Mouse (Mus musculus) 3T3-L1 (cell line): ENCODE data around the gene Xylt2.
"Not testable (repeated sequence)": the region's sequence is repeated elsewhere in the genome, so short reads cannot be mapped to it uniquely, and the experiment has no call there.

ENCODE experiments used
- DNase-seq: peaks from one replicate; pipeline ENCODE4 v3.0.0-alpha.2; 2015; ENCODE audit warnings: low read depth, low spot score

Gene Xylt2

DNA sequence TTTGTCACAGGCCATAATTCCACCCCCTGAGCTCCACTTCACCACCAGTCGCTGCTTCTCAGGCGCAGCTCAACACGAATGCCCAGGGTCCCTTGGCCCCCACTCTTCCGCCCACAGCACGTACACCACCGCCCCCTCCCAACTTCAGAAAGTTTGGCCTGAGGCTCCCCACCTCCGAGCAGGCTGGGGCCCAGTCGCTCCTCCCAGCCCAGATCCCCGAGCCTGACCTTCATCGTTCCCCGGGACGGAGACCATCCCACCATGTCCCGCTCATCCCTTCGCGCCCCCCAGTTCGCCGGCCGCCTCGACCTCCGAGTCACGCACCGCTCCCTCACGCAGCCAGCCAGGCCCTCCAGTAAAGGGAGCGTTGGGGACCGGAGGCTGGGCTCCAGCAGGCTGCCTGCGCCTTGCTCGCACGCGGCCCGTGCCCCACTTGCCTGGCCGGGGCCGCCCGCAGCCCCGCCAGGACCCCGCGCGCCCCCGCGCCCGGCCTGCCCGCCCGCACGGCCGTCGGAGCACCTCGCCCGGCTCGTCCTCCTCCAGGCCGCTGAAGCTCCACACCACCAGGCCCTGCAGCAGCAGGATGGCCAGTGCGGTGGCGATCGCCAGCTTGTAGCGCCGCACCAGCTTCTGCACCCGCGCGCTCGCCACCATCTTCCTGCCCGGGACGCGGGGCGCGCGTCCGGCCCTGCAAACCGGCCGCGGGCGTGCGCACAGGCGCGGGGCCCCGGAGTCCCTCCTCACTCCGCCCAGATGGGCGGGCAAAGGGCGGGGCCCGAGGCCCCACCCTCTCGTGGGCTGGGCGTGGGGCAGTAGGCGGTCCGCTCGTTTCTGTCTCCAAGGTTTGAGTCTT, at the start of gene Xylt2:
Xylt2 (minus strand) TSS at position 762 of the 853 bp plus-strand sequence.
- DNase-seq, result peak; percentile 80

DNA sequence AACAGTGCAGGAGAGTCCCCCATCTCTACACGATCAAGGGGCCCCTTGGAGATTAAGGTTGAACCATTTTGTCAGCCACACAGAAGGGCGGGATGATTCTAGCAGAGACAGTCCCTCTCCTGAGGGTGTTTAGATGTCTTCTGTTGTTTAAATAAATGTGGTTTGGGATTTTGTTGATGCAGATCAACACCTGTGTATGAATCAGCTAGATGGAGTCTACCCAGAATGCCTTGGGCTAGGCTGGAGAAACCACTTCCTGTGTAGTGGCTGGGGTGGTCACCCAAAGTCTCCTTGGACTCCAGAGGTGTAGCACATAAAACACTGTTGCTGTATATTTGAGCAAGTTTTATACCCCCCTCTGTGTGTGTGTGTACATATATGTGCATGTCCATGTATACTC, 41.9 kb upstream of the Xylt2 start:
- peak; percentile 63 for DNase-seq

DNA sequence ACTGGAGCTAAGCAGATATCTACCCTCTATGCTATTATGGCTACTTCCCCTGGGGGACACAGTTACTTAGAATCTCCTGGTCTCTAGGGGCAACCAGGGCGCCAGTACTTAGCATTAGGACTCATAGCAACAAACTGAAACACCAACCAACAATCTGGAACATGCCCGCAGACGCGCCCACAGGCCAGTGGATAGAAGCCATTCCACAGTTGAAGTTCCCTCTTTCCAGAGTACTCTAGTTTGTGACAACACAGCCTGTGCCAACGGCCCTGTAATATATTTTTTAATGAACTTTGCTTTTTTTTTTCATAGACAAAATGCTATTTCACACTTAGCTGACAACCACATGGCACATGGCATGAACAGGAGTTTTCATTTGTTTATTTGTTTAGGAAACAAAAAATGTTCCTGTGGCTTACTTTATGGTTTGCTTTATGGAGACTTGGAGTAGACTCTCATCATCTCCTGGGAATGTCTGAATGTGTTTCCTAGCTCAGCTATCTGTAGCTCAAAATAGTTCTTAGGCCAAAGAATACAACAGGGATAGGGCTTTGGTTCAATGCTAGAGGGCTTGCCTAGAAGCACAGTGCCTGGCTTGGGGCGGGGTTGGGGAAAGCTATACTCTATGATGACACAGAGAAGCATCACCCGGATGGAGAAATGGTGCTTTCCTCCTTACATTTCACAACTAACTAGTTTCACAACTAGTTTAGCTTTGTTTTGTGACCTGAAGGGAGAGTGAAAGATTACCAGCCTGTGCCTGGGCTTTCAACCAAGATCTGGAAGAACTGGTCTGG, 41.0 kb upstream of the Xylt2 start:
- DNase-seq, result peak; percentile 50

DNA sequence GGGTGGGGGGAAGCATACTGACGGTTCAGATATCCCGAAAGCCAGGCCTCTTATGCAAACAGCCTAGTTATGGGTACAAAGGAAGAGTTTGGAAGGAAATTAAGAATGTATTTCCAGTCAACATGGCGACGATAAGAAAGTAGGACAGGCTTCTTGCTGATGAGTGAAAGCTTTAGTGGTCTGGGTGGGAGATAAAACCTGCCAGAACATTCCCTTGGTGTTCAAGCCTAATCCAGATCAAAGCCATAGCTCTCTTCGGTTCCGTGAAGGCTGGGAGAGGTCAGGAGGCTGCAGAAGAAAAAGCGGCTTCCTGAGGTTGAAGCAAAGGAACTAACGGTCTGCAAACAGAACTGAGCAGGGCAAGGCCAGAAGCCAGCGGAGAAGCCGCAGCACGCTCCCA, 39.9 kb upstream of the Xylt2 start:
- no peak for DNase-seq

DNA sequence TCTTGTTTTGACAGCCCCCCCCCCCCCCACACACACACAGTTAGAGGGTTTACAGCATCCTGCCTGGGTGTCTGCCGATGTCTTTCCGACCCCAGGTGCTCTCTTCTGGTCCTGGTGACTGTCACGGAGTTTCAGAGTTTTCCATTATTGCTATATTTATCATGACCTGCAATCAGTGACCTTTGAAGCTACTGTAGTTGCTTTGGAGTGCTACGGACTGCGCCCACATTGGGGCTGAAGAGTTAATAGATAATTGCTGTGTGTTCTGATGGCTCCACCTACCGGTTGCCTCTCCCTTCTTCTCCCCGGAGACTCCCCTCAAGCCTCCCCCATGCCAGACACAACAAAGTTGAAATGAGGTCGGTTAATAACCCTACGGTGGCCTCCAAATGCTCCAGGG, 39.4 kb upstream of the Xylt2 start:
- no peak for DNase-seq

DNA sequence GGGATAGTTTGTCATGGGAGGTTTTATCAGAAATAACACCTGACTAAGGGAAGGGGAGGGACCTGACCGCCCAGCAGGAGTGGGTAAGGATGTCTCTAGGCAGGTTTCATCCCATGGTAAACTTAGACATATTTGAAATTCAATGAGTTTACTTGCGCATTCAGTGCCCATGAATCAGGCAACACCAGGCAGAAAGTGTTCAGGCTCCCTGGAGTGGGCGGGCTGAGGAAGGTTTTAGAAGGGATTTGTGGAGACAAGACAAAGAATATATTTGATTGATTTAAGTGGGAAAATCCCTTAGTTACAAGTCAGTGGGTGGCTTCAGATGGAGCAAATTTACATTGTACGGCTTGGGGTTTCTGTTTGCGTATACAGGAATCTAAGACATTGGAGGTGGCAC, 38.3 kb upstream of the Xylt2 start:
- no peak for DNase-seq

DNA sequence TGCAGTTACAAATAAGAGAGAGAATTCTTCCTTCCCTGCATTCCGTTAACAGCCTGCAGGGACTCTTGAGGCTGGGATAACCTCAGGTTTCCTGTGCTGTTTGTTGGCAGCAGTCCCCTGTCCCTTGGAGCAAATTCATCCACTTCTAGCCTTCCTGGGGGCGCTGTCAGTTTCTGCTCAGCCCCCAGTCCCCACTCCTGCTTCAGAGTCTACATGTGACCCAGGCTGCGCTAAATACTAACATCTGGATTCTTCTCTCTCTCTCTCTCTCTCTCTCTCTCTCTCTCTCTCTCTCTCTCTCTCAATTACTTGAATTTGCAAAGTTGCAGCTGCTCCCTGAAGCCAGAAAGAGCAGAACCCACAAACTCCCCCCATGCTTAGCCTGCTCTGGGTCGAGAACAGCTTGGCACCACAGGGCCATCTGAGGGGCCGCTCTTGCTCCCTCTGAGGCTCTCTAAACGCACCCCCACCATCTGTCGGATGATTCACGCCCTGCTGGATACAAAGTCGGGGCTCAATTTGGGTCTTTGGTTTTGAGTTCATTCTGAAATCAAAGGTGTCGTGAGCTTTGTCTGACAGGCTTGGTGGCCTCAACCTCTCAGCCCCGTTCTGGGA, 36.0 kb upstream of the Xylt2 start:
- no peak for DNase-seq

DNA sequence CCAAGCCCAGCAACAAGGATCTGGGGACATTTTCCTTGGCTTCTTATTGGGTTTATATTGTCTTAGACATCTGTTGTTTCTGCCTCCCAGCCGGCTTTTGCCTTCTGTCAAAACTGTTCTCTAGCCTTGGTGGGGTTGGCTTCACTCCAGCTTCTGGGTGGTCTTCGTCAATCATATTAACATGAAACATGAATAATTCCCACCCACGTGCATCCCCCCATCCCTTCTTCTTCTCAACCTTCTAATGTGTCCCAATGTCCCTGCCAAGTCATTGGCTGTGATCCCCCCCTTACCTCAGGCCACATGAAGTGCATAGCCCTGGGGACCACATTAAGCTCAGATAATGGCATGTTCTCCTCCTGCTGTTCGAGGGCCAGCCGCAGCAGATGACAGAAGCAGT, 27.2 kb upstream of the Xylt2 start, which contains the start of gene Gm11541:
Gm11541 (minus strand) TSS at position 28 of the 400 bp plus-strand sequence.
- no peak for DNase-seq

DNA sequence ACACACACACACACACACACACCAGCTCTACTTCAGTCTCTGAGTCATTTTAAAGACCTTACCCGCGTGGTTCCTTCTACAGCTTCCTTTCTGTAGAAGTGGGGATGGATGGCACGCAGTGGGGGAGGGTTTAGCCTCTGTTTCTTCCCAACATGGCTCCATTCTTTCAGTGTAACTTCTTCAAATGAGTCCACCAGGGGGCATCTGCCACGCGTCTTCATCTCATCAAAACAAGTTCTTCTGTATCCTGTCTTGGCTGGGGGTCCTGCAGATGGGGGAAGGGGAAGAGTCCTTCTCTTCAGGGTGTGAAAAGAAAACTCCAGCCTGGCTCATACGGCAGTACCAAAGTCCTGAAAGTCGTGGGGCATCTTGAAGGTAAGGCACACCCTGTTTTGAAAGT, 26.7 kb upstream of the Xylt2 start:
- DNase-seq, result no peak

DNA sequence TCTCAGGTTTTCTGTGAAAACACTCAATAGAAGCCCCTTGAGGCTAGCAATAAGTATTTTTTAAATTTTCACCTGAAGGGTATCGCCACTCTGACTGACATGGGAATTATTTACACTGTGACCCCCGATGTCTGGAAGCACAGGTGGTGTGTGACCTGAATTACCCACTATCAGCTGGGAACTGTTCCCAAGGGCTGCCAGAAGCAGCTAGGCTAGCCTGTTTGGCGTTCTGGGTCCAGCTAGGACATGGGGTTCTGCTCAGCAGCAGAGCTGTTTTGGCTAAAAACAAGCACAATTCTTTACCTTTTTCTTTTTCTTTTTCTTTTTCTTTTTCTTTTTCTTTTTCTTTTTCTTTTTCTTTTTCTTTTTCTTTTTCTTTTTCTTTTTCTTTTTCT, 24.9 kb upstream of the Xylt2 start:
- DNase-seq, result no peak

DNA sequence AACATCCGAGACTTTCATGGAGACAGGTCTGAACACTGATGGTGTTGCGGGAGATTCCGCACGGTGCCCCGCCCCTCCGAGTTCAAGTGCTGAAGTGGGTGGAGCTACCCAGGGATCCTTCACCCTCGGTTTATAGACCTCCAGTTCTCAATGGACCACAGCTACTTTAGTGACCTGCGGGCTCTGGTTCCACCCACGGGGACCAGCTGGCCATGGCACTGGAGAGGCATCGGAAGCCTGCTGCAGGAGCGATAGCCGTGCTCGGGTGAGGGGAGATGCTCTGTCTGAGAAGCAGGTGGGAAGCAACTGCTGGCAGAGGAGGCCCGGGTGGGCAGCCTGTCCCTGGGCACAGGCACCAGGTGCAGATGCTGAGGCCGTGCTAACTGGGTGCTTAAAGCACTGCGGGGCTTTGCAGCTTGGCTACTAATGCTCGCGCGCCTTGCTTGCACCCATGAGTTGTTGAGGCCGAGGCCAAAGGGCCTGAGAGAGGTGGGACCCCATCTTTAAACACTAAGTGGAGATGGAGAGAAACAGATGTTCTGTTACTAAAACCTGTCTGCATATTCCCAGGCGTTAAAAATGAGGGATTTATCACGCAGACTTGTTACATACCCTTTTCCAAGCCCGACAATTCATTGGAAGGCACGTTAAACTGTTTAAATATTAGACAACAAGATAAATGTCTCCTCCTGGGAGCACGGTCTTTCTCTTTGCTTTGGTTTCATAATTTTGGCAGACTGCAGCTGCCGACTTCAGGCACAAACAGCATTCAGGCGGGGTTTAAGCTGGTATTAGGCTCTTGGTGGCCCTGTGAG, 24.3 kb upstream of the Xylt2 start:
- DNase-seq, result no peak

DNA sequence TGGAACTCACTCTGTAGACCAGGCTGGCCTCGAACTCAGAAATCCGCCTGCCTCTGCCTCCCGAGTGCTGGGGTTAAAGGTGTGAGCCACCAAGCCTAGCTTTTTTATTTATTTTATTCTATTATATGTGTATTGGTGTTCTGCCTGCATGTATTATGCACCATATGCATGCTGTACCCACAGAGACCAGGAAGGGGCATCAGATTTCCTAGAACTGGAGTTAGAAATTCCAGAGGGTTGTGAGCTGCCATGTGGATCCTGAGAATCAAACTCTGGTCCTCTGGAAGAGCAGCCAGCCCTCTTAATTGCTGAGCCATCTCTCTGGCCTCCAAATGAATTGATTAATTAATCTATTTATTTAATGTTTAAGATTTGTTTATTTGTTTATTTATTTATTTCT, 22.1 kb upstream of the Xylt2 start:
- DNase-seq, result no peak

DNA sequence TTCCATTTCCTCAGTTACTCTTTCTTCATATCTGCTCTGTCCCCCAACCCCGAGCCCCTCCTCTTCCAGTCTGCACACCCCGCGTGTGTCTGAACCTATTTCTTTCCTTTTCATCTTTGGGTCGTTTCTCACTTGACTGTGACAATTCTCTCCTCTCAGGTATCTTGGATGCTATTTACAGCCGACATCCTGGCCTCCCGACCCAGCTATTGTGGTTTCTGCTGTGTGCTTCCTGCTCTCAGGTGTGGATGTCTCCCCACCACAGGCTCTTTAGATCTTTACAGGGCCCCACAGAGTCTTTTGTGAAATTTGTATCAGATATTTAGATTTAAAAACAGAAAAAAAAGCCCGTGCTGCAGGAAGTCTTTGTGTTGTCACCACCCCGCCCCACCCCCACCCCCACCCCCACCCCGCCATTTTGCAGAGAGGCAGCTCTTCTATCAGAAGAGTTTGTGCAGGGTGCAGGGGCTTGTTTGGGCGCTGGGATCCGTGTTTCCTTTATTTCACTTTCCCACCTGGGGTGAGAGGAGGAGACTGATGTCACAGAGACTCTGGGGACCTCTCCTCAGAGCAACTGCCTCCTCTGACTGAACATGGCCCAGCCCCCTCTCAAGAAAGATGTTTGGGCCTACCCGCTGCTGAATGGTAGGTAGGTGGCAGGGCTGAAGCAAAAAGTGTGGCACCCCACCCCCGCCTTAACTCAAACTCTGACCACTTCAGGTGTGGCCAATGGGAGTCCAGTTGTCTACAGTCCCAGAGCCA, 20.6 kb upstream of the Xylt2 start:
- no peak for DNase-seq

DNA sequence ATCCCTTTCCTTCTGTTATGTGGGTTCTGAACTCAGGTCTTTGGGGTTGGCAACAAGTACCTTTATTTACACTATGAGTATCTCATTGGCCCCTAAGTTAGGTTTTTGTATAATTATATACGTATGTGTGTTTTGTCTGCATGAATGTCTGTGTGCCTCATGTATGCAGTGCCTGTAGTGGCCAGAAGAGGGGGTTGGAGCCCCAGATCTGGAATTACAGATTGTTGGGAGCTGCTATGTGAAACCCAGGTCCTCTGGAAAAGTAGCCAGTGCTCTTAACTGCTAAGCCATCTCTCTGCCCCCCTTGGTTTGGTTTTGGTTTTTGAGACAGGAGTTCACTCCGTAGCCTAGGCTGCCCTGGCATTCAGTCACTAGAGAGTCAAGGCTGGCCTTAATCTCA, 19.8 kb upstream of the Xylt2 start:
- no peak for DNase-seq

DNA sequence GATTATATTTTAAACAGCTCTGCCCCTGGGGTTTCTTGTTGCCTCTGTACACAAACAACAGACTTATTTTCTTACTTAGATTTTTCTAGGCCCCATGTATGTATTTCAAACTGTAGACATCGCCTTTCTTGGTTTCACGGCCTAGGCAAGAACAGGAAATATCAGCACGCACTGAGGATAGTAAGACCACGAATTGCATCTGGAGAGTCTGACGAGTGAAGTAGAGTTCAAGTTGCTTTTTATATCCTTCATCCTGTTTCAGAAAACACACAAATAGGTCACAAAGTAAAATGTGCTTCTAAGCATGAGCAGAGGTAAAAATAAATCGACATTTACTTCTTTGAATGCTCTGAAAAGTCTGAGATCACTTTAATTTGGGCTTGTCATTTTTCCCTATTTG, 18.2 kb upstream of the Xylt2 start:
- DNase-seq, result no peak

DNA sequence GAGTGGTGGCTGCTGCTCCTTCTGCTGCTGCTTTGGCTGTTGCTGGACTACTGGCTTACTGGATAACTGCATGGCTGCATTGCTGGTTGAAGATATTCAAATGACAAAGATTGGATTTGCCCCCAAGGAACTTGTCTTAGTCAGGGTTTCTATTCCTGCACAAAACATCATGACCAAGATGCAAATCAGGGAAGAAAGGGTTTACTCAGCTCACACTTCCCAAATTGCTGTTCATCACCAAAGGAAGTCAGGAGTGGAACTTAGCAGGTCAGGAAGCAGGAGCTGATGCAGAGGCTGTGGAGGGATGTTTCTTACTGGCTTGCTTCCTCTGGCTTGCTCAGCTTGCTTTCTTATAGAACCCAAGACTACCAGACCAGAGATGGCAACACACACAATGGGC, 15.2 kb upstream of the Xylt2 start:
- DNase-seq, result not testable (repeated sequence)

DNA sequence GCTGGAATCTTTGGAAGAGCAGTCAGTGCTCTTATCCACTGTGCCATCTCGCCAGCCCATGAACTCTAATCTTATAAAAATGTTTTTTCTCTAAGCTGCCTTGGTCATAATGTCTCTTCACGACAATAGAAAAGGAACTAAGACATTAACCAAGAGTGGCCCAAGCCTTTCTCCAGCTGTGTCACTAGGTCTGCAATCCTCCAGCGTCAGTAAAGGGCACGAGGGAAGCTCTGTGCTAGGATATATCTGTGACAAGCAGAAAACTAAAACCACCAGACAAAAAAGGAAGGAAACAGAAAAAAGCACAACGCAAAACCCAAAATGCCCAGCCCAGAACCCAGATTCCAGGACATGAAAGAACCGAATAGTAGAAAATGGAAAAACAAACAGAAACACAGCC, 9.9 kb upstream of the Xylt2 start:
- no peak for DNase-seq

DNA sequence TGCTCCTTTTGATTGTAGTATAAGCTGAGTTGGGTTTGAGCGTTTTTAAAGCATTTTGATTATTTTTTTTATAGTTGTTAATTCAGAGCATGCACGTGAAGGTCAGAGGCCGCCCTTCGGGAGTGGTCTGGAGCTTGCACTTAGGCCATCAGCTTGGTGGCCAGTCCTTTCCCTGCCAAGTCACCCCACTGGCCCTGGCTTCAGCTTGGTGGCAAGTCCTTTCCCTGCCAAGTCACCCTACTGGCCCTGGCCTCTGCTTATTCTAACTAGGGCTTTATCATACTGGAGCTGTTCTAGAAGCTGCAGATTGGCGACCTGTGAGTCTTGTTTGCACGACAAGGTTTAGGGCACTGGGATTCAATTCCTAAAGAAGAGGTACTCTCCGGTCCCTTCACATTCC, 5.1 kb upstream of the Xylt2 start:
- DNase-seq, result no peak

DNA sequence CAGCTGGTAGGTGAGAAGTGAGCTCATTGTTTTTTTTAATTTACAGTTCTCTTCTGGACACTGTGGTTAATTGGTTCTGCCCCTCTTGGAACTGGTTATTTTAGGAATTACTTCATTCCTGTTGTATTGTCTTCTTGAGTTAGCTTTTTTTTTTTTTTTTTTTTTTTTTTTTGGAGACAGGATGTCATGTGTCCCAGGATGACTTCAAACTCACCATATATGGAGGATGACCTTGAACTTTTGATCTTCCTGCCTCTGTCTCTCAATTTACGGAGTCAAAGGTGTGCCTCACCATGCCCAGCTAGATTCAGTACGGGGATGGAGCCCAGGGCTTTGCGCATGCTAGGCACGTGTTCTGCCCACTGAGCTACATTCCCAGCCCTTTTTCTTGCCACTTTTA, 4.3 kb upstream of the Xylt2 start:
- DNase-seq, result no peak

DNA sequence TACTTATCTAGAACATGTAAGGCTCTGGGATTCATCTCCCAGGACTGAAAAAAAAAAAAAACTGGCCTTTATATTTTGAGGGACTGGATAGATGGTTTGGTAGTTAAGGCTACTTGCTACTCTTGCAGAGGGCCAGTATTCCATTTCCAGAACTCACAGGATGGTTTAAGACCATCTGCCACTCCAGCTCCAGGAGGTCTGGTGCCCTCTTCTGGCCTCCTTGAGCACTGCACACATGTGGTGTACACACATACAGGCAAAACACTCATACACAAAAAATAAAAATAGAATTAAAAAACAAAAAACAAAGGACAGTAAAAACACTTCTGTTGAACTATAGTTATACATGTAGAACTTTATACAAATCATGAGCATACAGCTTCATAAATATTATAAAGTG, 3.3 kb upstream of the Xylt2 start:
- DNase-seq, result peak; percentile 18

DNA sequence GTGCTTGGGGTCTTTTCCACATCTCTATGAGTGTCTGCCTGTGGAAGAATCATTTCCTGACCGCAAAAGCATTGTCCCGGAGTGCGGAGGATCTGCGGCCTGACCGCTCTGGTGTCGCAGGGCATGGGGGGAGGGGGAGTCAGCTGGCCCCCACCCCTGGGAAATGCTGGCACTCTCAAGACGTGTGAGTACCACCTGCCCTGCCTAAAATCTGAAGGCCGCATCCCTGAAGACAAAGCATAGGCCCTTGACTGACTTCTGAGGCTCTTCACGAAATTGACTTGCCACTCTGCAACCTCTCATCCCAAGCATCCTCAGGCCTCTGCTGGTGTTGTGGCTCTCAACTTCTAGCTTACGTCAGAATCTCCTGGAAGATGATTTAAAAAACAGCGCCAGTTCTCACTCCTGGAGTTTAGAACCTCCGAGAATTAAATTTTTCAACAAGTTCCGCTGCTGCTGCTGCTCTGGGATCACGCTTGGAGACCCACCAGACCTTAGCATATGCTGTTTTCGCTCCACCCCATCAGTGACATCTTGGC, 361 bp upstream of the Xylt2 start:
- no peak for DNase-seq
